Mouse (Mus musculus): Measurements from ENCODE around the gene Kin. TPM values are rescaled to one million over a fixed set of nuclear protein-coding genes. Genes with fewer than 3 reads are reported as not detected.
A peak's percentile ranks its signal among the peaks of the same experiment; 100 is the strongest.

The Kin gene
- total RNA-seq (2017): 49.3 to 54.7 TPM (median 51.6 TPM) in 3 replicates

DNA sequence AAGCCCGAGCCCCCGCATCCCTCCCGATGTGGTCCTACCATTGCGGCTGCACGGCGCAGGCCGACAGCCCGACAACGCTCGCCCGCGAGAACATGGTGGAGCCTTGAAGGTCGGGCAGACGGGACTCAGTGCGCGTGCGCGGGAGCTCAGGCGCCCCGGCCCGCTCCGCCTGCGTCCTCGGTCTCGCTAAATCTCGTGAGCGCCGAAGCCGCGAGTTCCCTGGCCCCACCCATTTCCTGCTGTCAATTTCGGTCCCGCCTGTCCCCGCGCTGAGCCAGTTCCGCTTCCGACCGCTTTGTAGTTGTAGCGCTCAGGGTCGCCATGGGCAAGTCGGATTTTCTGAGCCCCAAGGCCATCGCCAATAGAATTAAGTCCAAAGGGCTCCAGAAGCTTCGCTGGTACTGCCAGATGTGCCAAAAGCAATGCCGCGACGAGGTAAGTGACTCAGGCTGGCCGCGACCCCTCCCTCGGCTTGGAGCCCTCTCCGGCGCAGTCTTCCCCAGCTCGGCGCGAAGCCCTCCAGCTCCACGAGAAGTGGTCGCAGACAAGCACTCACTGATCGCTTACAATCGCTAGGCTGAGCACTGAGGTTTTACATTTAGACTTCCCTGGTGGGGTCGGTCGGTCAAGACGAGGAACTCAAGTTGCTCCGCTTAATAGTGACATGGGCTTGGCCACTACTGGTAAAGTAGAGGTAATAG lies at the start of gene Kin, which contains the start of gene Atp5c1:
Gene Kin, plus strand, starts transcription at position 284 of the 701 bp plus-strand sequence.
Gene Atp5c1, minus strand, starts transcription at position 201 of the 701 bp plus-strand sequence.
- ATAC-seq (replicated peaks; ENCODE audit: insufficient number of reproducible peaks, low FRiP score, low TSS enrichment, poor library complexity, severe bottlenecking): peak; percentile 95

DNA sequence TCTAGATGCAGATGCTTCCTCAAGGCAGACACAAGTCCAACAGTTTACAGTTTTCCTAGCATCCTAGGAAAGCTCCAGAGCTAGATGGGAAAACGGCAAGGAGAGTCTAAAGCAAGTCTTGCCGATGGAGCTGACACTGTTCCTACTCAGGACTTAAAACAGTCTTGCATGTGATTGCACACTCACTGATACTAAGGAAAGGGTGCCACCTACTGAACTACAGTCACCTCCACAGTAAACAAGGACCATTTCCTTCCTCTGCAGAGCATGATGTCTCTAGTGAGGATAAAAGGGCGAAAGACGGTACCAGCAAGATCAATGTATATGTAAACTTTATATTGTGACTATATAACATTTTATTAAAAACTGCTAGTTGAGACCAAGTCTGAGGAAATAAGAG lies 46.7 kb upstream of the Kin start:
- ATAC-seq (replicated peaks; ENCODE audit: insufficient number of reproducible peaks, low FRiP score, low TSS enrichment, poor library complexity, severe bottlenecking): no peak

DNA sequence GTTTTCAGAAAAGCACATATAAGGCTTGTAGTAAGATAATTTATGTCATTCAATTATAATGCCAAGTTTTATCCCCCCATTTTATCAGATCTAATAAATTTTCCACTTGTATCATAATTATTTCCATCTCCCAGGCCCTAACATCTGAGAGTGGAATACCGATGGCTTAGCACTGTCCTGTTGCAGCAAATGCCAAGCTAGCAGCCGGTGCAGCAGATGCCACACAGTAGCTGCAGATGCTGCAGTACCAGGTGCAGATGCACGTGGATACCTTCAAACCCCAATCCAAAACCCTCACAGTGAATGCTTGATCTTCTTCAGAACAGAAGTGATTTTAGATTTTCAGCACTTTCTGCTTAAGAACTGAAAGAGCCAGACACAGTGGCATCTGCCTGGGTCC lies 45.4 kb upstream of the Kin start:
- no peak for ATAC-seq (replicated peaks; ENCODE audit: insufficient number of reproducible peaks, low FRiP score, low TSS enrichment, poor library complexity, severe bottlenecking)

DNA sequence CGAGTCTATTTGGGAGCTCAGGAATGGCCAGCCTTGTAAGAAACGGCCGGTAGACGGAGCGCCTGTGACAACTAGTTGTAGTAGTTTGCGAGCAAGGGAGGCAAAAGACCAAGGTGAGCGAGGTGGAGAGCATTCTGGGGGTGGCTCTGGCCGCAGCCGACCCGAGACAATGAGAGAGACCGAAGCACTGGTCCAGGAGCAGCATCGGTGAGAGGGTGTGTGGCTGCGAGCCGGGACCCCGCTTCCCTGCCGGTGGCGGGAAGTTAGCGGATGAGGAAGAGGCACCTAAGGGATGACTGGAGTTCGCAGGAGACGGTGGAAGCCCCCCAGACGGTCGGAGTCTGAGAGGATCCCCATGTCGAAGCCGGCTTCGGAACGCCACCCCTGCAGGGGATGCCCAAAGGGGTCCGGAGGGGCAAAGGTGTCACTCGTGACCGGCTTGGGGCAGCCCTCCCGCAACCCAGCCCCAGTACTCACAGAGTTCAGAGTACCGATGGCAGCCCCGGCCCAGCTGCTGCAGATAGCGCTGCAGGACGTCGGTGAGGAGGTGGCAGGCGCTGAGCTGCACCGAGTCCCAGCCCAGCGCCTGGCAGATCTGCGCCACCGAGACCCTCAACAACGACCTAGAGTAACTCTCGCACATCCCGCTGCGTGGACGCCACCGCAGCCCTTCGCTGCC lies 32.5 kb upstream of the Kin start:
- ATAC-seq (replicated peaks; ENCODE audit: insufficient number of reproducible peaks, low FRiP score, low TSS enrichment, poor library complexity, severe bottlenecking): 0 out of 2 replicates have a peak, but pooled peaks have one; percentile 7

DNA sequence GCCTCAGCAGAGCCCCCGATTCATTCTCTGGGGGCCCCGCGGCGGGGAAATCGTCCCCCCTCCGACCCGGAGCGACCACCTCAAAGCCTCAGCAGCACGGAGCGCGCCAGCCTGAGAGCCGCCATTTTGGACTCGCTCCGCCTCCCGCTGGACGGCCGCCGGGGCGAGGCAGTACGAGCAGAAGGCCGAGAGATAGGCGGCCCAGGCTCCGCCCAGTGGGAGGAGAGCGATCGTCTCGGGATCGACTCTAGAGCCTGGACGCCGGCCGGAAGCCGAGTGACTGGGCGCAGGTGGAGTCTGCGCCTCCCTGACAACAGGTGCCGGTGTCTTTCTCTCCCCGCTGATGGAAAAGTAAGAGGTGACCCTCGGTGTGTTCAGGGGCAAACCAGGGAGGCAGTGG lies 31.9 kb upstream of the Kin start, which contains the start of gene Taf3:
Gene Taf3, minus strand, starts transcription at position 136 of the 400 bp plus-strand sequence.
- peak; percentile 97 for ATAC-seq (replicated peaks; ENCODE audit: insufficient number of reproducible peaks, low FRiP score, low TSS enrichment, poor library complexity, severe bottlenecking)

DNA sequence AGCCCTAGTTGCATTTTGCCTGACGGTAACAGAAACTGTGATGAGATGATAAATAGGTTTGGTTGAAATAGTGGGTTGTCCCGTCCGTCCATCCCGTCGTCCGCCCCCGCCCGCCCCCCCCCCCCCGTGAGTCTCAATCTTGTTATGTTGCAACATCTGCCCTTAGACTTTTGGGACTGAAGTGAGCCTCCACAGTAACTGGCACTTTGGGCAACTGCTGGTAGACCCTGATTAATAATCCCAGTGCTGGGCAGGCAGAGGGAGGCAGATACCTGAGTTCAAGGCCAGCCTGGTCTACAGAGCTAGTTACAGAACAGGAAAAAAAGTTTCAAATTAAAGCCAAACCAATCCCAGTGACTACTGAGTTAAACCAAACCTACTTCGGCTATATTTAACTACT lies 30.9 kb upstream of the Kin start:
- ATAC-seq (replicated peaks; ENCODE audit: insufficient number of reproducible peaks, low FRiP score, low TSS enrichment, poor library complexity, severe bottlenecking): no peak

DNA sequence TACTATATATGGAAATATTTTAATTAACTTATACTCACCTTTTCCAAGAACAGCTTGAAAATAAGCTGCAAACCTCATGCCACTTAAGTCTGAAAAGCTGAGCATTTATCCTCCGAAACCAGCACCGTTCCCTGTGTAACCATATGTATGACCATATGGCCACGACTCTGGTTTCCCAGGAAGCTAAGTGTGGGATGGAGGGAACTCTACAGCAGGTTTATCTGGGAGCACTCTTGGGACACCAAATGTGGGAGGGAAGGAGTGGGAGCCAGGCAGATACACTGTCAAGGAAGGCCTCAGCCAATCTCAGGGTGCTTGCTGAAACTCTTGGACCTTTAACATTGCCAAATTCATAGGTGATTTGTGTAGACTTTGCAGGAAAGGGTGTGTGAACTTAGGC lies 29.5 kb upstream of the Kin start:
- no peak for ATAC-seq (replicated peaks; ENCODE audit: insufficient number of reproducible peaks, low FRiP score, low TSS enrichment, poor library complexity, severe bottlenecking)

DNA sequence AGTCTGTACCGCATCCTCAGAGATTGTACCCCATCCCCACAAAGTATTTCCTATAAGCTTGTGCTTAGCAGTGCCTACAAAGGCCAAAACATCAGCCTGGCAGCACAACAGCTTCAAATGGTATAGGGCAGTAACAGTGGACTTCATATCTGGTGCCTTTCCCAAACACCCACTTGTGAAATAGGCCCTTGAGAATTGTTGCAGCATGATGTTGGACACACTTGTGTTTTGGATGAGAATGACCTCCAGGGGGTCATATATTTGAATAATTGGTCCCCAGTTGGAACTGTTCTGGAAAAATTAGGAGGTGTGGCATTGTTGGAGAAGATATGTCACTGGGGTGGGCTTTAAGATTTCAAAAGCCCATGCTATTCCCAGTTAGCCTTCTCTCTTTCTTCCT lies 28.4 kb upstream of the Kin start:
- no peak for ATAC-seq (replicated peaks; ENCODE audit: insufficient number of reproducible peaks, low FRiP score, low TSS enrichment, poor library complexity, severe bottlenecking)

DNA sequence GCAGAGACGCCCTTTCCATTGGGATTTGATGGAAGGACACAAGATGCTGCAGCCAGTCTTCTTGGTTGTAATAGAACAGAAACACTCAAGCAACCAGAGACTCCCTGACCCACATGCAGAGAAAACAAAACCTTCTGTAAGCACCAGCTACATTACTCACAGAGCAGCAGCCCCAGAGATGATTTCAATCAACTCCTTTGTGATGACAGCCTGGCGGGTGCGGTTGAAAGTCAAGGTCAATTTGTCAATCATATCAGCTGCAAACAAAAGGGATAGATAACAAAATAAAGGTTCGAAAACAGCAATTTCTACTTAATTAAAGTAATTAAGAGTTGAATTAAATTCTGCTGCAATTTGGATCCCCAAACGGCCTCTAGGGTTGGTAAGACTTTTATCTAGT lies 21.6 kb upstream of the Kin start:
- no peak for ATAC-seq (replicated peaks; ENCODE audit: insufficient number of reproducible peaks, low FRiP score, low TSS enrichment, poor library complexity, severe bottlenecking)

DNA sequence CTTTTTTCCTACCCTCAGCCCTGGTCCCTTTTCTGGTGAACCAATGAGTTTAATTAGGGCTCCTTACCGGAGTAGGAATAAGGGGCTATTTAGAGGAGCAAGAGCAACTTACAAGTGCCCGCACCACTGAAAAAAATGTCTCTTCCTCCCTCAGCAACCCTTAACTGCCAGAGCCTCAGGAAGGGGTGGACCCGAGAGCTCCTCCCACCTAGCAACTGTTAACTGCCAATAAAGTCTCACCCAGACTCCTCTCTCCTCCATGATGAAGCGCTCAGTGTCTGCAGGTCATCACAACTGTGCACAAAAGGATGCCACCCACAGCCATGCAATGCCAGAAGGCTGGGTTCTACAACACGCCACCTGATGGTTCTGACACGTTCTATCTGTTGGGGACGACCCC lies 8.6 kb upstream of the Kin start:
- ATAC-seq (replicated peaks; ENCODE audit: insufficient number of reproducible peaks, low FRiP score, low TSS enrichment, poor library complexity, severe bottlenecking): no peak

DNA sequence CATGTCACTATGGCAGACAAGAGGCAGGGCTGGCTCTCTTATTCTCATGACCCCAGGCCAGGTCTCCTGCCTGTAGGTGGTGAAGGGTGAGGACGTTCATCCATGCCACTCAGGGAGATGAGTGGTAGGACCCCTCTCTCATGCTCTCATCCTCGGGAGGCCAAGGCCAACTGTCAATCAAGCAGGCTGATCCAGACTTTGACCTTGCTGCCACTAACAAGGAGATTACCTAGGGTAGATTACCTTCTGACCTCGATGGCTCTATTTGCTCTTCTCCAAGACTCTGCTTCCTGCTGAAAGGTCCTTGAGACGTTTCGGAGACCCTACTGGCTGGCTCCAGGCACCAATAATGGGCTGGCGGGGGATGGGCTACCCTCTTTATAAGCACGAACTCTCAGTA lies 5.9 kb upstream of the Kin start:
- ATAC-seq (replicated peaks; ENCODE audit: insufficient number of reproducible peaks, low FRiP score, low TSS enrichment, poor library complexity, severe bottlenecking): no peak

DNA sequence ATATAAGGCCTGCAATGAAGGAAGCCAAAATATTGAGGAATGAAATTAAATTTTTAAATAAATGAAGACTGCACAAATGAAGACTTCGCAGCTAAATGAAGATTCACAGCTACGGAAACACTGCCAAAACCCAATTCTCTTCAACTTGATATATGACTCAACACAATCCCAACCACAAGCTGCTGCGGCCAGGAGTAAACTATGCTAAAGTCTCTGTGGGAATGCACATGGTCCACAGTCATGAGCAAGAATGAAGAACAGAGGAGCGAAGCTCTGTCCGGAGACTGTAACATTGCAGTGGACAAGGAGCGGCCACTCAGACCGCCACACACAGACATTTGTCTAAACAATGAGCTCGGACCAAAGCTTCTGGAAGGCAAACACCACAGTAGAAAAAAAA lies 3.7 kb upstream of the Kin start:
- no peak for ATAC-seq (replicated peaks; ENCODE audit: insufficient number of reproducible peaks, low FRiP score, low TSS enrichment, poor library complexity, severe bottlenecking)

DNA sequence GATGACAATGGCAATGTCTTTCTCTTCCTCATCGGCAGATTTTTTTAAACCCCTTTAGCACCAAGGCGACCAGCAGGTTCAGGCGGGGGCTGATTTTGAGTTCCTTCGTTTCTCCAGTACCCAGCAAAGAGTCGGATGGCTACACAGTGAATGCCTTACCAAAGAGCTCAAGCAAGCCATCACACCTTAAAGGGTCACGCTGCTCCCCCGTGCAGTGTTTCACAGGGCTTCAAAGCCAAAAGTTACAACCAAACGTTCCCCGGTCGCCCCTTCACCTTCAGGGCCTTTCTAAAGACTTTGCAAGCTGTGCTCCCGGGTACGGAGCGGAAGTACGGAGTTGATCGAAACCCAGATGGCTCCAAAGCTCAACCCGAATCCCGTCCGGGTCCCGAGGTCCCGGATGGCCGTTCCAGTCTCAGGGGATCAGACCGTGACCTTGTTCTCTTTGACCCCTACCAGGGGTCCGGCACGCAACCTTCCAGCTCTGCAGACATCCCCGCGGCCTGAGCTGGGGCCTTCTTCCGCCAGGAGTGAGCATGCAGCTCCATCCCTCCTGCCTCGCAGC lies 566 bp upstream of the Kin start:
- ATAC-seq (replicated peaks; ENCODE audit: insufficient number of reproducible peaks, low FRiP score, low TSS enrichment, poor library complexity, severe bottlenecking): peak; percentile 10; the same call in 1 of the 2 replicates

DNA sequence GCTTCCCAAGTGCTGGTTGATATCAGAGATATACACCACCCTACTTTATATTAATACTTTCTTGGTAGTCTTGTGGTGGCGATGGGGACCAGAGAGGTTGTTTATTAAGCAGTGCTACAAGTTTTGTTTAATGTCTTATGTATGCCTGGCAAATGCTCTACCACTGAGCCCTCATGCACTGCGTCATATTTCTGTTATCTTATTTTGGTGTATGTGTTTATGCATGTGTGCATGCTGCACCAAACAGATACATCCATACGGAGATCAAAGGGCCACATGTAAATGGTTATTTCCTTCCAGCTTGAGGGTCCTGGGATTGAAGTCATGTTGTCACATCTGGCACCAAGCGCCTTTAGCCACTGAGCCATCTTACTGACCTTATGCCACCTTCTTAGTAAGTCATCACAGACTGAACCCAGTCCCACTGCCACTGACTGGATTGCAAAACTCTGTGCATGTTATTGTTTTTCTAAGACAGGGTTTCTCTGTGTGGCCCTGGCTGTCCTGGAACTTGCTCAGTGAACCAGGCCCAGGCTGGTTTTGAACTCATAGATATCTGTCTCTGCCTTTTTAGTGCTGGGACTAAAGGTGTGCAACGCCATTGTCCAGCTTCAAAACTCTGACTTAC lies 1.2 kb downstream of the Kin start:
- no peak for ATAC-seq (replicated peaks; ENCODE audit: insufficient number of reproducible peaks, low FRiP score, low TSS enrichment, poor library complexity, severe bottlenecking)

DNA sequence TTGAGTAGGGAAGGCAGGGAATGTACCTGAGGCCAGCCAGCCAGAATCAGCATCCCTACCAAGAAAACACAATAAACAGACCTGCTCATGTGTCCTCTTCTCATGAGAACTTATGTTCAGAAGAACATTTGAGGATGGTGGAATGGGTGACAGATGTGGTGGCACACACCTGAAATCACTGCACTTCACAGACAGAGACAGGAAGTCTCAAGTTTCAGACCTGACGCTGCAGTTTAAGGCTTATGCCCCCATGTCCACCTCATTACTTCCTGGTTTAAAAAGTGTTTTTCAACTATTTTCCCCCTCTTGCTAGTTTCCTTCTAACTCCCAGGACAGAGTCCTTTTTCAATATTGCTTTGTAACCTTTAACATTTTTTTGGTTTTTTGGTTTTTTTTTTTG lies 2.3 kb downstream of the Kin start:
- ATAC-seq (replicated peaks; ENCODE audit: insufficient number of reproducible peaks, low FRiP score, low TSS enrichment, poor library complexity, severe bottlenecking): no peak

DNA sequence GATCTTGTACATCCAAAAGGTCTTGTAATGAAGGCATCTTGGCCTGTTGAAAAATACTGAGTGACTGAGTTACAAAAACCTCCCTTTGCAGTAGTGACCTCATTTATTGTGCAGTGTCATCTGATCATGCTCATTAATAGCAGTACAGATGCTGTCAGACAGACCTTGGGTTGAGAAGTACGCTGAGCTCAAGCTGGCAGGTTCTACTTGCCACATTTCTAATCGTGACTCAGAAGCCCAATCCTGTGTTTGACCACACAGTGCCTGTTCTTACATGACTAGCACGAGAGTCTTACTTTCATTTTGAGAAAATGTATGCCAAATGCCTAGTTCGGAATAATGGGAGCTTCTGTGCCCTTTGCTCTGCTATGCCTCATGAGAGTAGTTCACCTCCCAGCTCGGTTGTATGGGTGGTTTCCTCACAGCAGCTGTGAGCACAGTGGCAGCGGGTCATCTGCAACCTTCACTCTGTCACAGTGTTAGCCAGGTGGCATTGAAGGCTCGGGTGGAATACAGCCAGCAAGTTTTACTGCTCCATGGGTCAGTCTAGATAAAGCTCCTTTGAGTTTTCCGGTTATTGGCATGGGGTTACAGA lies 7.0 kb downstream of the Kin start:
- no peak for ATAC-seq (replicated peaks; ENCODE audit: insufficient number of reproducible peaks, low FRiP score, low TSS enrichment, poor library complexity, severe bottlenecking)

DNA sequence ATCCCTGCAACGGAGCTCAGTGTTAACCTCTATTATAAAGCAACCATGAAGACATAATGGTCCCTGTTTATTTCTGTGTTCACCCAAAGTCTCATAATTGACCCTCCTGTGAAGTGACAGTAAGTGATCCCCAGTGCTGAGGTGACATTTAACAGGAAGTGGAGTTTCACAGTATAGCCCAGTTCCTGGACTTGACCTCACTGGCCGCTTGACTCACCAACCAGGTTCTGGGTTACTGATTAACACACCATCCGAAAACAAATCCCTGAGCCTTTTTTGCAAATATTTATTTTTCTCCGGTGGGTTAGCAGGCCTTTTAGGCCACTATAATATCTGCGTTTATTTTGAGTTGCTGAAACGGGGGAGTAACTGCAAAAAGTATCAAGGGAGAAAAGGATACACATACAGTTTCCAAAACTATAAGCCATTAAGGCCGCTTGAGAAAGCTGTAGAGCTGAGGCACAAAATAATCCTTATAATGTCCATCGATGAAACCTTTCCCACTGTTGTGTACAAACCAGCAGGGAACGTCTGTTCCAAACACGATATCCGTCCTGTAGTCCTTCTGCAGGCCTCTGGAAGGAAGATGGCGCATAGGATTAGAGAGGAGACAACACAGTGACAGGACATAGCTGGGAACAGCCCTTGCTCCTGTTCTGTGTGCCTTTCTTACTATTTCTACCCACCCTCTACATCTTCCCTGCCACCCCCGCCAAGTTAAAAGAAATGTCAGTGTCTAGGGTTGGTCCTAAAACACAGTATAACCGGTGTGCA lies 14.1 kb downstream of the Kin start:
- ATAC-seq (replicated peaks; ENCODE audit: insufficient number of reproducible peaks, low FRiP score, low TSS enrichment, poor library complexity, severe bottlenecking): 0 out of 2 replicates have a peak, but pooled peaks have one; percentile 43

DNA sequence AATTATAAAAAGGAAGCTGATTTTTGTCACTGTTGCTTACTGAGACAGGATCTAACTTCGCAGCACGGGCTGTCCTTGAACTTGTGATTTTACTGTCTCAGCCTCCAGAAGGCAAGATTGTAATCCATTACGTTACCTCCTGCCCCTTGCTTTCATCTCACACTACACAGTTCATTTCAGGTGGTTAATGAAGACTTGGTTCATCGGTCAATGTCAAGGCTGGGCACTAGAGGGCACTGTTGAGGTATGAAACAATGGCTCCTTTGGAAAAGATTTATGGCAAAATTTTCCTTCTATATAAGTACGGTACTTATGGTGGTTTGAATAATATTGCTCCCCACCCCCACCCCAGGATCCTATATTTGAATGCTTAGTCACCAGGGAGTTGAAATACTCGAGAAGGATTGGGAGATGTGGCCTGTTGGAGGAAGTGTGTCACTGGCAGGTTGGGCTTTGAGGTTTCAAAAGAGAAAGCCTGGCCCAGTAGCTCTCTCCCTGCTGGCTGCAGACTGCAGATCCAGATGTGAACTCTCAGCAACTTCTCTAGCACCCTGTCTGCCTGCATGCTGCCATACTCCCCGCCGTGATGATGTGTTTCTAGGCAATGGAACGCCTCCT lies 18.3 kb downstream of the Kin start:
- ATAC-seq (replicated peaks; ENCODE audit: insufficient number of reproducible peaks, low FRiP score, low TSS enrichment, poor library complexity, severe bottlenecking): no peak

All from monocyte, adult 5-6 weeks (primary cell).